Comparison of ENCODE assay signal across 20 mouse cellular contexts in the genomic region with DNA sequence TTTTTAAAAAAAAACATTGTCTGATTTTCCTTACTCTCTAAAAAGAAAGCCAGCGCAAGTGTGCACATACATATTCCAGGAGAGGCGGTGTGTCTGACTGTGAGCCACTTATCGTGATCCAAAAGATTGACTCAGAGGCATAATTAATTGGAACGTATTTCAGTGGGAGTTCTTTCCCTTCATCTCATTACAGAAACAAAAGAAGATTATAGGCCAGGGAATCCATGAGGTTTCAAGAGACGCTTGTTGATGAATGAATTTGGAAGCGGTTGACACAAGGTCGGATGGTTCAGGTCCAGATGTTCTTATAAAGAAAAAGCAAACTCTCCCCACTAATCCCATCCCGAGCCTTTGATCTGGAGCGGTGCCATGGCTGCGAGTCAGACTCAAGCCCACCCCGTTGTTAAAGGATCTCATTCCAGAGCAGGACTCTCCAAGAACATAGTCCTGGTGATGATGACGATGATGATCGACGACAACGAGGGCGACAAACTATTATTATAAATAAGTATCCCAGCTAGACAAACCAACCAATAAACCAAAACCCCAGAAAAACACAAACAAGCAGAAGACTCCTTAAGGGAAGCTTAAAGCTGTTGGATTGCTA.
A peak's percentile ranks its signal among the peaks of the same experiment; 100 is the strongest.
DNase-seq lines count a peak whose midpoint lies in the region; ATAC-seq and TF ChIP-seq lines count a peak whose summit lies in the region.
"Had no signal": no experiment of that assay in that cellular context is flagged by ENCODE, and none has a peak within 500 bp of the region (broad histone marks: within the 10 kb centered on the region; RNA-seq: fewer than 3 reads in every experiment).

No protein-coding gene starts in this region.

- no peaks in the 10 kb centered on the region for H3K36me3 ChIP-seq in forebrain, postnatal 0 days (ENCODE audit: insufficient read depth)
- no peaks in the 10 kb centered on the region for H3K36me3 ChIP-seq in forebrain, embryonic 11.5 days (ENCODE audit: control insufficient read depth, insufficient read depth, low read length)
- H3K36me3 ChIP-seq: heart, embryonic 10.5 days; heart, embryonic 15.5 days; hindbrain, embryonic 13.5 days; intestine, embryonic 15.5 days had no signal

- TF ChIP-seq CTCF in forebrain, postnatal 0 days (IDR thresholded peaks at IDR 0.05; ENCODE audit: low read depth), result no peak

- no peaks in the 10 kb centered on the region for H3K9me3 ChIP-seq in forebrain, postnatal 0 days (ENCODE audit: low read length)
- H3K9me3 ChIP-seq in forebrain, embryonic 11.5 days (ENCODE audit: control insufficient read depth, low read length), result no peaks in the 10 kb centered on the region
- H3K9me3 ChIP-seq: forebrain, embryonic 13.5 days; heart, embryonic 10.5 days; heart, embryonic 15.5 days; hindbrain, embryonic 13.5 days; intestine, embryonic 15.5 days had no signal

- no peak for DNase-seq in forebrain, postnatal 0 days
- no peak for DNase-seq in forebrain, embryonic 11.5 days (ENCODE audit: low spot score)
- DNase-seq in gastrocnemius, postnatal 4 days (ENCODE audit: low spot score in 2 of 2), result peak; percentile 32 to 67
- no peak for DNase-seq in gastrocnemius, adult 18-20 months (ENCODE audit: low spot score)
- peak; percentile 70 for DNase-seq in retina, postnatal 1 day
- no peak for DNase-seq in retina, embryonic 14.5 days (ENCODE audit: low spot score)
- DNase-seq in cerebellum, postnatal 4 days (ENCODE audit: low spot score in 2 of 2), result no peak
- DNase-seq: adrenal gland, adult 8-10 months; cerebellum, adult 18-20 months; cerebellum, adult 9-11 months; cerebellum, postnatal 36 days; heart, adult 18-20 months; heart, postnatal 14 days; kidney, adult 2 months had no signal

- no peak overlapping the region for H3K27ac ChIP-seq in forebrain, postnatal 0 days (ENCODE audit: low read depth, low read length)
- H3K27ac ChIP-seq in forebrain, embryonic 11.5 days (ENCODE audit: low read depth, low read length), result no peak overlapping the region
- H3K27ac ChIP-seq: forebrain, embryonic 13.5 days; heart, embryonic 10.5 days; heart, embryonic 15.5 days; hindbrain, embryonic 13.5 days; hindbrain, postnatal 0 days; intestine, embryonic 15.5 days had no signal

- WGBS in forebrain, postnatal 0 days, result 40% methylated on average over 16 of the region's 16 CpGs
- 62% methylated on average over 16 of the region's 16 CpGs for WGBS in forebrain, embryonic 11.5 days

- H3K9ac ChIP-seq in forebrain, postnatal 0 days, result no peak overlapping the region
- no peak overlapping the region for H3K9ac ChIP-seq in forebrain, embryonic 11.5 days (ENCODE audit: low read length)
- H3K9ac ChIP-seq: forebrain, embryonic 13.5 days; heart, embryonic 15.5 days; hindbrain, embryonic 13.5 days; intestine, embryonic 15.5 days had no signal

- ATAC-seq in forebrain, postnatal 0 days, result peak; percentile 38; the same call in 1 of the 2 replicates
- no peak for ATAC-seq in forebrain, embryonic 11.5 days (replicated peaks; ENCODE audit: low FRiP score)
- ATAC-seq: forebrain, embryonic 13.5 days; hindbrain, postnatal 0 days; intestine, embryonic 15.5 days had no signal

- H3K4me3 ChIP-seq in forebrain, postnatal 0 days (ENCODE audit: low read depth, low read length), result no peak overlapping the region
- no peak overlapping the region for H3K4me3 ChIP-seq in forebrain, embryonic 11.5 days (ENCODE audit: low read depth, low read length)
- H3K4me3 ChIP-seq: forebrain, embryonic 13.5 days; heart, embryonic 10.5 days; heart, embryonic 15.5 days; hindbrain, embryonic 13.5 days; intestine, embryonic 15.5 days had no signal

- no peak overlapping the region for H3K4me2 ChIP-seq in forebrain, postnatal 0 days (ENCODE audit: low read depth)
- H3K4me2 ChIP-seq in forebrain, embryonic 11.5 days (ENCODE audit: low read depth, low read length, severe bottlenecking), result no peak overlapping the region
- H3K4me2 ChIP-seq: forebrain, embryonic 13.5 days; heart, embryonic 15.5 days; hindbrain, embryonic 13.5 days; intestine, embryonic 15.5 days had no signal

- no peaks in the 10 kb centered on the region for H3K4me1 ChIP-seq in forebrain, postnatal 0 days (ENCODE audit: insufficient read depth)
- H3K4me1 ChIP-seq in forebrain, embryonic 11.5 days (replicated peaks; ENCODE audit: control insufficient read depth, insufficient read depth, low read length), result no peaks in the 10 kb centered on the region
- H3K4me1 ChIP-seq: heart, embryonic 10.5 days; heart, embryonic 15.5 days; hindbrain, embryonic 13.5 days; intestine, embryonic 15.5 days had no signal

- no peaks in the 10 kb centered on the region for H3K27me3 ChIP-seq in forebrain, postnatal 0 days (ENCODE audit: insufficient read depth, low read length)
- no peaks in the 10 kb centered on the region for H3K27me3 ChIP-seq in forebrain, embryonic 11.5 days (ENCODE audit: control insufficient read depth, insufficient read depth, low read length)
- H3K27me3 ChIP-seq: forebrain, embryonic 13.5 days; heart, embryonic 15.5 days; hindbrain, embryonic 13.5 days; intestine, embryonic 15.5 days had no signal

Comparison
In these comparisons a context has a peak if more than half of its experiments do, and no peak if none do; other contexts are left out.
1. DNase-seq: peak in gastrocnemius, postnatal 4 days (2 of 2) and retina, postnatal 1 day (single experiment); none in forebrain, postnatal 0 days (single experiment), forebrain, embryonic 11.5 days (single experiment), gastrocnemius, adult 18-20 months (single experiment), retina, embryonic 14.5 days (single experiment) and cerebellum, postnatal 4 days (0 of 2).